Mouse (Mus musculus): Measurements from ENCODE around the gene Gm20388.

GRCm38 (mm10) chr8:122777701-122778100 is 2867.1 kb downstream of the Gm20388 start:
- TF ChIP-seq TAL1 (IDR thresholded peaks at IDR 0.05; ENCODE audit: low read length): no peak
- no peak for TF ChIP-seq GATA1 (IDR thresholded peaks at IDR 0.05; ENCODE audit: low read length)

Data from erythroblast, embryonic 14.5 days (primary cell).